Mouse (Mus musculus) forebrain, embryonic 15.5 days (tissue): ENCODE measurements at regions not wholly inside any gene's neighbourhood (a gene's known extent, or its start where the extent isn't known, plus 50 kb on each side); places are given as distances from the start of the nearest gene placed in this dataset.

Source experiments
- ATAC-seq: fragments of 200-750 bp; cut with Nextera tagmentation; replicated peaks from 2 replicates; pipeline ENCODE4 v1.8.0; 2017; ENCODE audit warnings: mild to moderate bottlenecking, moderate TSS enrichment, moderate library complexity
- H3K27ac ChIP-seq: fragments of 300-500 bp; sonication (generic); replicated peaks from 2 replicates; pipeline ENCODE4 v1.5.1; 2015; ENCODE audit warnings: mild to moderate bottlenecking, inconsistent platforms
- H3K27me3 ChIP-seq: fragments of 300-500 bp; sonication (generic); 2 replicates; pipeline ENCODE4 v1.6.1; 2015; ENCODE audit warnings: inconsistent platforms
- H3K36me3 ChIP-seq: fragments of 300-500 bp; sonication (generic); 2 replicates; pipeline ENCODE4 v1.6.1; 2015; ENCODE audit warnings: mild to moderate bottlenecking, inconsistent platforms
- H3K4me1 ChIP-seq: fragments of 300-500 bp; sonication (generic); 2 replicates; pipeline ENCODE4 v1.6.1; 2015; ENCODE audit warnings: inconsistent platforms
- H3K4me2 ChIP-seq: fragments of 300-500 bp; sonication (generic); replicated peaks from 2 replicates; pipeline ENCODE4 v1.6.1; 2015; ENCODE audit warnings: mild to moderate bottlenecking, inconsistent platforms
- H3K4me3 ChIP-seq: fragments of 300-500 bp; sonication (generic); 2 replicates; pipeline ENCODE4 v1.5.1; 2015; ENCODE audit warnings: mild to moderate bottlenecking, inconsistent platforms
- H3K9ac ChIP-seq: fragments of 300-500 bp; sonication (generic); replicated peaks from 2 replicates; pipeline ENCODE4 v1.6.1; 2015; ENCODE audit warnings: mild to moderate bottlenecking, inconsistent platforms
- H3K9me3 ChIP-seq: fragments of 300-500 bp; sonication (generic); 2 replicates; pipeline ENCODE4 v1.6.1; 2016; ENCODE audit warnings: inconsistent platforms
- WGBS: fragments of 180-500 bp; shearing (Covaris S2); methylation state at CpG from one replicate; pipeline ENCODE4 v1.1.7; 2015; ENCODE audit warnings: mixed read lengths; 5-methylcytosine and 5-hydroxymethylcytosine counted together

- ATAC-seq, result no peak
- Histone ChIP-seq H3K36me3 (no peaks in the 10 kb centered on the region), H3K4me2 (no peak overlapping the region), H3K4me3 (no peak overlapping the region), H3K4me1 (peaks cover 8% of the 10 kb centered on the region), H3K9me3 (no peaks in the 10 kb centered on the region), H3K9ac (no peak overlapping the region), H3K27ac (no peak overlapping the region), H3K27me3 (no peaks in the 10 kb centered on the region)
- WGBS, result 86% methylated on average over 5 of the region's 5 CpGs
Observed at GRCm38 (mm10) chr6:99890805-99891204, 164.6 kb upstream of the Prok2 start.

DNA sequence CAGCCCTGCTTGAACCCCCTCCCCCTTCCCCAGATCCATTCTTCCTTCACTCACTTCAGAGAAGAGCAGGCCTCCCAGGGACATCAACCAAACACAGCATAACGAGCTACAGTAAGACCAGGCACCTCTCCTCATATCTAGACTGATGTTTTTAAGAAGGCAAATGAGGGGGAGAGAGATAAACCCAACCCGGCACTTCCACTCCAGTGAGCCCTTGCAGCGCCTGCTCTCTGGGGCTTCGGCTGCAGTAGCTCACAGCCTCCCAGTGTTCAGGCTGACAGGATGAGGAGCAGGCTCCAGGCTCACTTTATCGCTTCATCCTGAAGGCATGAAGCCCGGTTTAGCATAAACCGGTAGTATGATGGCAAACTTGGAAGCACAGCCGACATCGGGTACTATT is 162.9 kb upstream of the Prok2 start:
- no peaks in the 10 kb centered on the region for H3K9me3 ChIP-seq
- H3K4me2 ChIP-seq, result no peak overlapping the region
- WGBS, result 12% methylated on average over 9 of the region's 9 CpGs
- H3K4me3 ChIP-seq, result no peak overlapping the region
- no peaks in the 10 kb centered on the region for H3K36me3 ChIP-seq
- peaks cover 19% of the 10 kb centered on the region for H3K4me1 ChIP-seq
- no peak overlapping the region for H3K9ac ChIP-seq
- ATAC-seq, result no peak
- H3K27ac ChIP-seq, result no peak overlapping the region
- no peaks in the 10 kb centered on the region for H3K27me3 ChIP-seq

- Histone ChIP-seq H3K4me2 (no peak overlapping the region), H3K27me3 (no peaks in the 10 kb centered on the region), H3K9ac (no peak overlapping the region), H3K9me3 (no peaks in the 10 kb centered on the region), H3K36me3 (no peaks in the 10 kb centered on the region), H3K27ac (no peak overlapping the region), H3K4me3 (no peak overlapping the region), H3K4me1 (peaks cover 23% of the 10 kb centered on the region)
- WGBS, result 77% methylated on average over 8 of the region's 8 CpGs
- no peak for ATAC-seq
Observed at GRCm38 (mm10) chr6:99887904-99888303, 161.7 kb upstream of the Prok2 start.

DNA sequence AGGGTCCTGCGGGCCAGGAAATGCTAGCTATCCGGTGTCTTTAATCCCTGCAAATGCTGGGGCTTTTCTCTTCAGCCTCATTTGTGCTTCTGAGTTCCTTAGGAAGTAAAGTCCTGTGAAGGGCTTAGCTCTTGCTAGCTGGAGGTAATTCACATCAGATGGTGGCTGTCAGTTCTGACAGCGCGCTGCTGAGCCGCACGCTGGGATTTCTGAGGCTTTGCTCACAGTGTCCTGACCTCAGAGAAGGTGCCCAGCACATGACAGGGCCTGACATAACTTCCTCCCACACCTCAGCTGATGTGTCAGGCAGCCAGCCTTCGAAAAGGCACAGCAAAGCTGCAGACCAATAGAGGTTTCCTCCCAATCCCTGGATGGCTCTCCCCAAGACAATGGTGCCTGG is 158.6 kb upstream of the Prok2 start:
- ATAC-seq, result no peak
- Histone ChIP-seq H3K4me1 (peaks cover 23% of the 10 kb centered on the region), H3K27me3 (no peaks in the 10 kb centered on the region), H3K9me3 (no peaks in the 10 kb centered on the region), H3K36me3 (no peaks in the 10 kb centered on the region), H3K4me3 (no peak overlapping the region), H3K27ac (no peak overlapping the region), H3K4me2 (no peak overlapping the region), H3K9ac (no peak overlapping the region)
- 8% methylated on average over 7 of the region's 7 CpGs for WGBS

DNA sequence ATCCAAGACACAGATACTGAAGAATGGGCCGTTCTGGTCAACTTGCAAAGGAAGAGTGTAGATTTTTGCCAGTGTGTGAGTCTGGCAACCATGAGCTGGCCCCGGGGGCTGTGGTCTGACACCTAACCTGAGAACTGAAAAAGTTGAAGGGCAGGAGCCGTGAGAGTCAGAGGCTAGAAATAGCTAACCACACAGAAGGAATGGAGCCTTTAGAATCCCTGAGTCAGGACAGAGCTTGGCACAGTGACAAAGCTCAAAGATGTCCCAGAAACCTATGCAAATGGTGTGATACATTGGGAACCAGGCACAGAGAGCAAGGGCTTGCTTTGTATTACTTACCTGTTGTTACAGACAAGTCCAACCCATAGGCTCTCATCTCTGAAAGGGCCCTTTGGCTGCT is 157.9 kb upstream of the Prok2 start:
- no peaks in the 10 kb centered on the region for H3K36me3 ChIP-seq
- no peak overlapping the region for H3K27ac ChIP-seq
- no peaks in the 10 kb centered on the region for H3K27me3 ChIP-seq
- H3K4me2 ChIP-seq, result no peak overlapping the region
- peaks cover 20% of the 10 kb centered on the region for H3K4me1 ChIP-seq
- ATAC-seq, result no peak
- 62% methylated on average over 3 of the region's 3 CpGs for WGBS
- no peak overlapping the region for H3K9ac ChIP-seq
- H3K9me3 ChIP-seq, result no peaks in the 10 kb centered on the region
- H3K4me3 ChIP-seq, result no peak overlapping the region

- no peaks in the 10 kb centered on the region for H3K27me3 ChIP-seq
- no peak for ATAC-seq
- H3K27ac ChIP-seq, result no peak overlapping the region
- H3K4me2 ChIP-seq, result no peak overlapping the region
- no peaks in the 10 kb centered on the region for H3K36me3 ChIP-seq
- no peak overlapping the region for H3K4me3 ChIP-seq
- H3K9ac ChIP-seq, result no peak overlapping the region
- no peaks in the 10 kb centered on the region for H3K9me3 ChIP-seq
- peaks cover 15% of the 10 kb centered on the region for H3K4me1 ChIP-seq
- 54% methylated on average over 4 of the region's 4 CpGs for WGBS
Observed at GRCm38 (mm10) chr6:99881606-99882005, 155.4 kb upstream of the Prok2 start.

- no peak overlapping the region for H3K4me2 ChIP-seq
- 87% methylated on average over 4 of the region's 4 CpGs for WGBS
- H3K9ac ChIP-seq, result no peak overlapping the region
- ATAC-seq, result no peak
- no peaks in the 10 kb centered on the region for H3K36me3 ChIP-seq
- H3K27me3 ChIP-seq, result no peaks in the 10 kb centered on the region
- H3K9me3 ChIP-seq, result no peaks in the 10 kb centered on the region
- no peak overlapping the region for H3K27ac ChIP-seq
- H3K4me3 ChIP-seq, result no peak overlapping the region
- no peaks in the 10 kb centered on the region for H3K4me1 ChIP-seq
Observed at GRCm38 (mm10) chr6:99874852-99875251, 148.7 kb upstream of the Prok2 start.

DNA sequence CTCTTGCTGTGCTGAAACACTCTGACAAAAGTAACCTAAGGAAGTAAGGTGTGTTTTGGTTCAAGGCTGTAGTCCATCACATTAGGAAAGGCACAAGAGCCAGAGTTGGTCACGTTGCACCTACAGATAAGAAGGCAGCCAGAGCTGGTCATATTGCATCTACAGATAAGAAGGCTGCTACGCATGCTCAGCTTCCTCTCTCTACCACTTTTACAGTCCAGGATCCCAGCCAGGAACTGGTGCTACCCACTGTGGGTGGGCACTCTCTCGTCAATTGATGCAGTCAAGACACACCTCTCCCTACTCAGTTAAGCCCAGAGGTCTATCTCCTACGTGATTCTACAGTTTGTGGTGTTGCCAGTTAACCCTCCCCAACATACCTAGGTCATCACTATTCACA is 147.8 kb upstream of the Prok2 start:
- no peaks in the 10 kb centered on the region for H3K9me3 ChIP-seq
- H3K36me3 ChIP-seq, result no peaks in the 10 kb centered on the region
- no peak overlapping the region for H3K4me2 ChIP-seq
- H3K27ac ChIP-seq, result no peak overlapping the region
- H3K4me3 ChIP-seq, result no peak overlapping the region
- no peak overlapping the region for H3K9ac ChIP-seq
- no peaks in the 10 kb centered on the region for H3K27me3 ChIP-seq
- whole genome bisulfite sequencing, result 83% methylated on average over 4 of the region's 4 CpGs
- H3K4me1 ChIP-seq, result no peaks in the 10 kb centered on the region
- ATAC-seq, result no peak

DNA sequence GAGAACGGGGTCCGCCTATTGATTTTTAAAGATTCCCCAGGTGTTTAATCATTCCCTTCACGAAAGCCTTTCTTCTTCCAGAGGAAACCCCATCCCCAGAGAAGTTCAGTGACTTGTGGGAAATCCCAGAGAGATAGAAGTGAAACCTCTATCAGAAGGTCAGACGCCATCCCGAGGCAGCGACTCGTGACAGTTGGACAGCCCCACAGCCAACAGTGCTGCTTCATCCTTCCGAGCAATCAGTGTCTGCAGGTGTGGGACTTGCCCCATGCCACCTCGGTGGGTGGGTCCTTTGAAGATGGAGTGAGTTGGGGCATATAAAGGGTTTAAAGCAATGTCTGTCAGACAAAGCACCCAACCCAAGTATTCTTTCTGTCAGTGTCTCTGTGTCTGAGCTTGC is 139.9 kb upstream of the Prok2 start:
- H3K9me3 ChIP-seq, result no peaks in the 10 kb centered on the region
- WGBS, result 79% methylated on average over 9 of the region's 9 CpGs
- H3K4me1 ChIP-seq, result peaks cover 28% of the 10 kb centered on the region
- no peak overlapping the region for H3K4me3 ChIP-seq
- no peak overlapping the region for H3K9ac ChIP-seq
- H3K27me3 ChIP-seq, result no peaks in the 10 kb centered on the region
- no peak overlapping the region for H3K27ac ChIP-seq
- H3K4me2 ChIP-seq, result no peak overlapping the region
- H3K36me3 ChIP-seq, result no peaks in the 10 kb centered on the region
- no peak for ATAC-seq

DNA sequence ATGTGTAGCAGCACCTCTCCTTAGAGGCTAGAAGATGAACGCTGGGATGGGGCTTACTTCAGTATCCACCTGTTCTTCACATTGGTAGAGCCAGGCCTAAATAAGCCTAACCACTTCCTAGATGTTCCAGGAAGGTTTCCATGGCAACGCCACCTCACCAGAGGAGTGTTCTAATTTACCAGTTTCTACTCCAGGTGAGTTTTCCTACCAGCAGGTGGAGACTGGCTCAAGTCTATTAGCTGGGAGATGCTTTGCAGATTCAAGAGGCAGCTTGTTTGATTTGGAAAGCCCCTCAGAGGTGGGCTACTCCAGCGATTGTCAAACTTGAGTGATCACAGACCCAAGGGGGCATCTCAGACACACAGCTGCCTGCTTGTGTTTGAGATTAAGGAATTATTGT is 138.8 kb upstream of the Prok2 start:
- Histone ChIP-seq H3K27ac (no peak overlapping the region), H3K4me1 (peaks cover 28% of the 10 kb centered on the region), H3K4me3 (no peak overlapping the region), H3K36me3 (no peaks in the 10 kb centered on the region), H3K9me3 (no peaks in the 10 kb centered on the region), H3K27me3 (no peaks in the 10 kb centered on the region), H3K9ac (no peak overlapping the region), H3K4me2 (no peak overlapping the region)
- peak; percentile 60 for ATAC-seq
- WGBS, result 45% methylated on average over 3 of the region's 3 CpGs

DNA sequence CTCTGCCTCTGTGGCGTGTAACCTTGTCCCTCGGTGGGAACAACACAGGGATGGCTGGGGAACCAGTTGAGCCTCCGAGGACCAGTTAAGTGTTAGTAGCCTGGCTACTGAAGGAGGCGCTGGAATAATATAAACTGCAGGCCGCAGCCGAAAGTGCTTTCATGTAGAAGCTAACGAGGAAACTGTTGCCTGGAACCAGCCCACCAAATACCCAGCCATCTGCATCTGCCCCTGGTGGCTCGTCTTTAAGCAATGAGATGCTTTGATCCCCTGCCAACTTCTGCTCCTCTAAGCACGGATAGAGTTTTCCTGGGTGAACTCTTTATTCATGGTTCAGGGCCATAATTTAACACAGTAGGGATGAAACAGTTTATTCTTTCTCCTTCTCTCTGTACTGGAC is 137.2 kb upstream of the Prok2 start:
- Histone ChIP-seq H3K27ac (no peak overlapping the region), H3K36me3 (no peaks in the 10 kb centered on the region), H3K4me1 (peaks cover 28% of the 10 kb centered on the region), H3K9ac (no peak overlapping the region), H3K9me3 (no peaks in the 10 kb centered on the region), H3K27me3 (no peaks in the 10 kb centered on the region), H3K4me3 (no peak overlapping the region), H3K4me2 (no peak overlapping the region)
- 23% methylated on average over 9 of the region's 9 CpGs for WGBS
- peak; percentile 53 for ATAC-seq

DNA sequence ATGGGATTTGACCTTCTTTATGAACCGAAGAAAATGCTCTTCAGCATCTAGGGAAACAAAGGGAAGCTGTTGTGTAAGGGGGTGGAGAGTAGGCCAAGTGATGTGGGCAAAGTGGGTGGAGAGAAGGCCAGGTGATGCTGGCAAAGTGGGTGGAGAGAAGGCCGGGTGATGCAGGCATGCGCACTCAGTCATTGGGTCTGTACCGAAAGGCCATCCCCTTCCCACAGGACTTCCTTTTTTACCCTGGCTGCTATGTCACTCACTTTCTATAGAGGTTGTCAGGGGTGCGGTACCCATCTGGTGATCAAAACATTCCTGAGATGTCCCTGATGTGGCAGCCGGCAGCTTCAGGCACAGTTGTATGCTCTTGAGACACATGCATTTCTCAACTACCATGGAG is 131.2 kb upstream of the Prok2 start:
- ATAC-seq, result no peak
- WGBS, result 91% methylated on average over 6 of the region's 6 CpGs

DNA sequence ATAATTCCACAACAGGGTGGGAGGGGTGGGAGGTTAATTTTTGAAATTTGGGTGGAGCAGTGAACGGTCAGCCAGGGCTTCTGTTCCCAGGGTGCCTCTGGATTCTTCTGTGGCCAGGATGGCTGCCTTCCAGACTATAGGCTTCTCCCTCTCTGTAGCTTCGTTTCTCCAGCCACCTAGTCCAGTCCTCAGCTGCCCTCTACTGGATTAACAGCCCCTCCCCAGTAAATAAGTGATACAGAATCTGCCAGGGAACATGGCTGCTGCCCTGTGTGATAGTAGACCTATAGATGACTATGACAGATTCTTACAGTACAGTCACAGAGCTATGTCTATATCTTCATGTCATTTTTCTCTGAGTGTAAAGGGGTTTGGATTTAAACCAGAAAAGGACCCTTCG is 127.5 kb upstream of the Prok2 start:
- H3K9me3 ChIP-seq, result no peaks in the 10 kb centered on the region
- no peak overlapping the region for H3K9ac ChIP-seq
- ATAC-seq, result no peak
- no peaks in the 10 kb centered on the region for H3K36me3 ChIP-seq
- no peaks in the 10 kb centered on the region for H3K27me3 ChIP-seq
- 40% methylated on average over 3 of the region's 3 CpGs for WGBS
- no peak overlapping the region for H3K27ac ChIP-seq
- no peak overlapping the region for H3K4me2 ChIP-seq
- H3K4me1 ChIP-seq, result no peaks in the 10 kb centered on the region
- no peak overlapping the region for H3K4me3 ChIP-seq

More for the DNA sequence above, 131.2 kb upstream of the Prok2 start:
- no peak overlapping the region for H3K27ac ChIP-seq
- no peaks in the 10 kb centered on the region for H3K9me3 ChIP-seq
- H3K4me1 ChIP-seq, result no peaks in the 10 kb centered on the region
- H3K9ac ChIP-seq, result no peak overlapping the region
- no peaks in the 10 kb centered on the region for H3K36me3 ChIP-seq
- no peaks in the 10 kb centered on the region for H3K27me3 ChIP-seq
- no peak overlapping the region for H3K4me2 ChIP-seq
- H3K4me3 ChIP-seq, result no peak overlapping the region
